Mouse (Mus musculus): ENCODE measurements around the gene Klk1. TPM values are rescaled to one million over a fixed set of nuclear protein-coding genes. Genes with fewer than 3 reads are reported as not detected.
A peak's percentile ranks its signal among the peaks of the same experiment; 100 is the strongest.
"Not testable (repeated sequence)": the region's sequence is repeated elsewhere in the genome, so short reads cannot be mapped to it uniquely, and the experiment has no call there.

Klk1 gene
- total RNA-seq (2021): 0.37 and 1.6 TPM in 2 replicates
- long read RNA-seq, experiment 1, partial matches to known transcripts: 0 of 1 reads
- long read RNA-seq, experiment 1, other reads (novel, unspliced or antisense): 0 of 1 reads
- long read RNA-seq, experiment 2: 0 reads

- DNase-seq: no peak
Measured at GRCm38 (mm10) chr7:44225076-44225475, at the start of gene Klk1. TSS of gene Klk1 (plus strand) at chr7:44225360.

GRCm38 (mm10) chr7:44179299-44180045 lies 45.7 kb upstream of the Klk1 start:
- DNase-seq: no peak

DNA sequence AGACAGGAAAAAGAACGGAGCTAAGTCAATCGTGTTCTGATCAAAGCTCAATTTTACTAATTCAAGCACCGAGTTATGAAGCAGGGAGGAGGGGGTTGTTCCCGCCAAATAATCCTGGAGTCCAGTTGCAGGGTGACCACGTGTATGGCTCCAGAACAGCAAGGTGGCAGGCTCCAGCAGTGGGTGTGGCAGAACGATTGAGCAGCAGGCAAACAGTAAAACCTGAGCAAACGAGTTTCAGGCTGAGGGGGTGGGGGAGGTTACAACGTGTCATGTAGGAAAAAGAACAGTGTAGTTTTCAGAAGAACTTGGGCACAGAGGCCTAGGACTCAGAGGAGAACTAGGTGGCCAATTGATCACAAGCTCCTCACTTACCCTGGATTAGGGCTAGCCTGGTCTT lies 38.6 kb upstream of the Klk1 start:
- not testable (repeated sequence) for DNase-seq

DNA sequence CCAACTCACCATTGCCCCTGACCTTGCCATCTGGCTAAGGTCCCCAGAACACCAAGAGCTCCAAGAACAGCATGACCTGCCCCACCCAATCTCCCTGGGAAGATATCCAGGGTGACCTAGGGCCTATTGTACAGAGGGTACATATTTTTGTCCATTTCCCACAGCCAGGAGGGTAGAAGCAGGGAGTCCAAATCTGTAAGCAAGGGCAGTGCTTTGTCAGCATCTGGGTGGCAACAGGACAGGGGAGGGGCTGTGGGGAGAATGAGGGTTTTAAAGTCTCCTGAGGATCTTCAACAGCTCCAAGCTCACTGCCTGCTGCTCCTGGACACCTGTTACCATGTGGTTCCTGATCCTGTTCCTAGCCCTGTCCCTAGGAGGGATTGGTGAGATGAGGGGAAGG lies 37.2 kb upstream of the Klk1 start, which contains the start of gene Klk1b24:
Gene Klk1b24, plus strand, starts transcription at position 301 of the 400 bp plus-strand sequence.
- DNase-seq: not testable (repeated sequence)

- not testable (repeated sequence) for DNase-seq
Measured at GRCm38 (mm10) chr7:44193466-44193865, 31.7 kb upstream of the Klk1 start.

- no peak for DNase-seq
Measured at GRCm38 (mm10) chr7:44197891-44198290, 27.3 kb upstream of the Klk1 start, which contains the start of gene Klk1b3. TSS of gene Klk1b3 (plus strand) at chr7:44198191.

- not testable (repeated sequence) for DNase-seq
Measured at GRCm38 (mm10) chr7:44207135-44207534, 18.0 kb upstream of the Klk1 start, which contains the start of gene Klk1b4. TSS of gene Klk1b4 (plus strand) at chr7:44207435.

- DNase-seq: no peak
Measured at GRCm38 (mm10) chr7:44208307-44208706, 16.9 kb upstream of the Klk1 start.

DNA sequence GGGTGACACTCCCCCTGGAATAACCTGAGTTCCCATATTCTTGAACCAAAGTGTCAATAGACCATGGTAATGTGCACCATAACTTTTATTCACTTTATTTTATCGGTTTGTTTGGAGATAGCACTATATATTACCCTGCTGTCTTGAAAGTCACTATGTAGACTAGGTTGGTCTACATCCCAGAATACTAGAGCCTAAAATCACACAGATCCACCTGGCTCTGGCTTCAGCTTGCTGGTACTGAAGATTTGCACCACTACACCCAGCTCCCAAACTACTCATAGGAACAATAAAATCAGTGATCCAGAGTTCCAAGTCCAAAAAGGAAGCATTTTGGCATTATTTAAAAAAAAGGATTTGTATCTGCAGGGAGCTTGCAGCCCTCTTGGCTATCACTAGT lies 9.5 kb upstream of the Klk1 start, which contains the start of gene Klk1b5:
Gene Klk1b5, plus strand, starts transcription at position 301 of the 400 bp plus-strand sequence.
- no peak for DNase-seq

DNA sequence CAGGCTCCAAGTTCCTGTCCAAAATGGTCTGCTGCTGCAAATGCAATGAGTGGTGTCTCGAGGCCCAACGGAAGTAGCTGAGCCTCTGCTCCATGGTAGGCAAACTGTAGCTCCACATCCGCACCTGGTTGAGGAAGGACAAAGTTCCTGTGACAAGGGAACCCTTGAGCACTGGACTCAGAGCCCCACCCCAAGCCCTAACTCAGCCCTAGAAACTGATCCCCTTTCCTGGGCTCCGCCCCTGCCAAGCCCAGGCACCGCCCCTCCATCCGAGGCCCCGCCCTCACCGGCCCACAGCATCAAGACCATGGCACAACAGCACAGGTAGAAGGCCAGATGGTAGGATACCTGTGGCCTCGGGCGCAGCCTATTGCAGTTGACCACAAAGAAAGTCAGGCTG lies 3.6 kb upstream of the Klk1 start:
- not testable (repeated sequence) for DNase-seq

DNA sequence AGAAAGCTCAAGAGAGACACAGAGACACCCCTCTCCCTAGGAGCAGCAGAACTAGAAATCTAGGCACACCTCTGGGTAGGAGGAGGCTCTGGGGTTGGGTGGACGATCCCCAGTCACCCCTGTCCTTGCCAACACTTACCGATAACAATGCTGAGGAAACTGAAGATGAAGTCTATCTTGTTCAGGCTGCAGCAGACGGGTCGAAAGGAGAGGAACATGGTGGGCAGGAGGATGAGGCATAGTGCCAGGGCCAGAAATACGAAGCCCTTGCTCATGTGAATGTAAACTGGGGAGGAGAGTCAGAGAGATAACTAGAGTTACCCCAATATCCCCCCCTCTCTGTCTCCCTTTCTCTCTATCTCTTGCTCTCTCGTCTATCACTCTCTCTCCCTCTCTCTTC lies 2.8 kb upstream of the Klk1 start:
- DNase-seq: not testable (repeated sequence)

- no peak for DNase-seq
Measured at GRCm38 (mm10) chr7:44235909-44236308, 10.7 kb downstream of the Klk1 start, which contains the start of gene Gm36864. TSS of gene Gm36864 (plus strand) at chr7:44236177.

DNA sequence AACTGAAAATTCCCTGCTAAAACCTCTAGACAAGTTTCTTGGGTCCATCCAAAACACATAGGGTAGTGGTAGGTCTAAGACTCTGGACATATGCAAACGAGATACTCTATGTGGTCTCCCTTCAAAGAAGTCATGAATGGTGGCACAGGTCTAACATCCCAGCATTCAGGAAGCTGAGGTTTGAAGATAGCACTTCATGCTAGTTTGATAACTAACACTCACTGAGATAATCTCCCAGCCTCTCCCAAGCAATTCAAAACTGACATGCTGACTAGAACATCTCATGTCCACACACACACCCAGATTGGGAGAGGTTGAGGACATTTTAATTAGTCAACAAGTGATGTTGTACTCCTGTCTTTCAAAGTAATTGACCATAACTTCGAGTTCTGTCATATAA lies 14.8 kb downstream of the Klk1 start:
- DNase-seq: no peak

DNA sequence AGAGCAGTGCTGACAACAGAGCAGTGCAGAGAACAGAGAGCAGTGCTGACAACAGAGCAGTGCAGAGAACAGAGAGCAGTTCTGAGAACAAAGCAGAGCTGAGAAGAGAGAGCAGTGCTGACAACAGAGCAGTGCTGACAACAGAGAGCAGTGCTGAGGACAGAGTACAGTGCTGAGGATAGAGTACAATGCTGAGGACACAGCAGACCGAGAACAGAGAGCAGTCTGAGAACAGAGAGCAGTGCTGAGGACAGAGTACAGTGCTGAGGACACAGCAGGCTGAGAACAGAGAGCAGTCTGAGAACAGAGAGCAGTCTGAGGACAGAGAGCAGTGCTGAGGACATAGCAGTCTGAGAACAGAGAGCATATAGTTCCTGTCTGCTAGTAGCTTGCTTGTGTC lies 15.6 kb downstream of the Klk1 start:
- DNase-seq: no peak

DNA sequence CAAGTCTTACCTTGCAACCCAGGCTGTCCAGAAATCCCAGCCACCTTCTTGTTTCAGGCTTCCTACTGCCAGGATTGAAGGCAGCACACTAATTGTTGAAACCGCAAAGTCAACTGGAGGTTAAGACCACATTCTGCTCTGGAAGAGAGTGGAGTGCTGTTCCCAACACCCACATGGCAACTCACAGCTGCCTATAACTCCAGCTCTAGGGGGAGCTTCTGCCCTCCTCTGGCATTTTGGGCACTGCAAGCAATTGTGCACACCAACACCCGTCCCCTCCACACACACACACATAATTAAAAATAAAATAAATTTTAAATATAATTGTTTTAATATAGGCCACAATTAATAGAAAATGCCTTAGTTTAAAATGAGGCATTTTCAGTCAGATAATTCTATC lies 16.0 kb downstream of the Klk1 start:
- no peak for DNase-seq

GRCm38 (mm10) chr7:44244080-44244479 lies 18.9 kb downstream of the Klk1 start:
- no peak for DNase-seq

DNA sequence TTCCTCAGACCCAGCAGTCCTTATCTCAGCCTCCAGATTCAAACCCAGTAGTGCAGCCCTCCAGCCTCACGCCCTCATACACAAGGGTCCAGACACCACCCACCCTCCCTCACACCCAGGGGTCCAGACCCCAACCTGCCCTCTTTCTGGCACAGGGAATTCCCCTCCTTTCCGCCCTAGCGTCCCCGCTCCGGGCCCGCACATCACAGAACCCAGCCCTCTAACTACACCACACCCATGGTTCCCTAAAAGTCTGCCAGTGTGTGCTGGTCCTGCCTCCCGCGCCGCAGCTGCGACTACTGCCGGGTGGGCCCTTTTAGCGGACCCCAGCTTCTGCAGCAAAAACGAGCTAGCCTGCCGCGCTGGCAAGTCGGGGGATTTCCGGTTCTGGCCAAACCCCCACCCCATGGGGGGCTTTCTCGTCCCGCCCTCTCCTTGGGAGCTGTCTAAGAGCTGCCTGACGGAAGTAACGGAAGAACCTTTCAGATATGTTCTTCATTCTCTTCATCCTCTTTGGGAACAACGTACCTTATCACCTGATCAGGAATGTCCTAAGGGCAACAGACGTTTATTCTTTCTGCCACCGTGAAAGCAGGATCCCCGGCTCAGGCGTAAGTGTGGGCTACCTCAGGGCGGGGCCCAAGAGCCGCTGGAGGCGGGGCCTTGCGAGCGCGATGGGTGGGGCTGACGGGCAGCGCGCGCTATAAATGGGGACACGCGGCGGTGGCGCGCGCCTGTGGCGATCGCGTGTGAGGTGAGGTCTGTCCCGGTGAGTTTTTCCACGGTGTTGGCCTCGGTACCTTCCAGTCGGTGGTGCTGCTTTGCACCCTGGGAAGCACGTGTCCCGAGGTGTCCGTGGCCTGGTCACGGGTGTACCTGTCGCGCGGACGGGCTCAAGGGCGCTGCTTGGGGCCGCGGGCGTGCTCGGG lies 21.2 kb downstream of the Klk1 start, which contains the start of the genes 1700028J19Rik and 2410002F23Rik:
Gene 1700028J19Rik, minus strand, starts transcription at position 641 of the 929 bp plus-strand sequence.
Gene 2410002F23Rik, plus strand, starts transcription at position 668 of the 929 bp plus-strand sequence.
- peak; percentile 94 for DNase-seq

DNA sequence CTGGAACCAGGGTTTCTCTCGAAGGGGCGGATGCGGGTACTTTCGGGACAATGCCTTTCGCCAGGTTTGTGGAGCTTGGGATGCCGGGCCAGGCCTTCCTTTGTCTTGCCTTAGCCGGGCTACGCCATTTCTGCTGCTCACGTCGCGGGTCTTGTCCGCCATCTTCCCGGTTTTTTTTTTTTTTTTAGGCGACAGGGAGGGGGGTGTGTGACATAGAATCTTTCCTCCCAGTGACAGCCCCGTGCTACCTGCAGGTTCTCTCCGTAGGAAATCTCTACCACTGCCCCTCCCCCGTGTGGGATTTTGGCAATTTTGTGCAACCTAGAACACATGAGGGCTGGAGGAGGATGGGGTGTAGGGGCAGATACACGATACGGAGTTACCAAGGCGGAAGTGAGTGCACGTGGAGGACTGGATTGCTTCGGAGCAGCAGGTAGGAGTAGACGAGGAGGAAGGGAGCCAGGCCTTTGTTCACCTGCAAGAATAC lies 21.9 kb downstream of the Klk1 start:
- no peak for DNase-seq

DNA sequence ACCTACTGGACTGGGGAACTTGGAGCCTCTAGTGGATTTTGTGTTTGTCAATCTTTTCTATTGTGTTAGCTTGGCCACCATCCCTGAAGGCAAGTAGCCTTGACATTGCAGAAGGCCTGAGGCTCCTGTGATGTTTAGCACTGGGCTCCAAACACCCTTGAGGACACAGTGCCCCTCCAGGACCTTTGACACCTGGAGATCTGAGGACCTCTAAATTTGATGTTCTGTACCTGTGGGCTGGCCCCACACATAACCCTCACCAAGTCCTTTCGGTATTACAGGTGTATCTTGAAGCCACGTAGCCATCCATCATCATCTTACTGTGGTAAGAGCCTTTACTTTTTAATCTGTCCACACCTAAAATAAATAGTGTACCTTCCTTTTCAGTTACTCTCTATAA lies 22.8 kb downstream of the Klk1 start:
- no peak for DNase-seq

GRCm38 (mm10) chr7:44249248-44249647 lies 24.1 kb downstream of the Klk1 start:
- no peak for DNase-seq

- peak; percentile 85 for DNase-seq
Measured at GRCm38 (mm10) chr7:44250732-44251275, 25.6 kb downstream of the Klk1 start.
